Comparison of ENCODE assay signal across 8 mouse cellular contexts in the genomic region with DNA sequence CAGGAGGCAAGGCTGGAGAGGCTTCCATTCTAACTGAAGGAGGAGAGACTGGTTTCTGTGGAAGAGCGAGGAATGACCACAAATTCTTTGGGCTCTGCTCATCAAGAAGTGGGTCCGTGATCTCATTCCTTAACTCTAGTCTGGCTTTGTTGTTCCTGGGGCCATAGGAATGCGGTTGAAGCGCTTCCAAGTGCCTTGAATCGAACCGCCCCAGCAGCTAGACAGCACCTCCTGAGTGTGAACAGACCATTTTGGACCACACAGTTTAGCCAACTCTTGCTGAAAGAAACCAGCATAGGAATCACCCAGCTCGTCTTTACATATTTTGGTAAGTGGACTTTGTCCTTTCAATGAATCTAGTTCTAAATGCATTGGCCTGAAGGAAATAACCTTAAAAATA. TPM values are rescaled to one million over a fixed set of nuclear protein-coding genes. Genes with fewer than 3 reads are reported as not detected.
DNase-seq lines count a peak whose midpoint lies in the region; ATAC-seq and TF ChIP-seq lines count a peak whose summit lies in the region.

Gene Lipt1 (plus strand): TSS at position 35 of the 400 bp plus-strand sequence.

- peak; percentile 56 for ATAC-seq in forebrain, embryonic 15.5 days (replicated peaks)
- ATAC-seq in midbrain, embryonic 12.5 days (ENCODE audit: low FRiP score, low read depth): peak; percentile 66

- peaks cover 5% of the 10 kb centered on the region for H3K4me1 ChIP-seq in liver, adult 2 months (ENCODE audit: control insufficient read depth, insufficient read depth, low read length)
- peaks cover 13% of the 10 kb centered on the region for H3K4me1 ChIP-seq in forebrain, embryonic 15.5 days
- peaks cover 11% of the 10 kb centered on the region for H3K4me1 ChIP-seq in limb, embryonic 10.5 days
- peaks cover 9% of the 10 kb centered on the region; the same call in 1 of the 2 replicates for H3K4me1 ChIP-seq in midbrain, embryonic 12.5 days

- no peaks in the 10 kb centered on the region for H3K27me3 ChIP-seq in liver, adult 2 months (ENCODE audit: control insufficient read depth, insufficient read depth, low read length)
- H3K27me3 ChIP-seq in forebrain, embryonic 15.5 days: peaks cover 13% of the 10 kb centered on the region; the same call in 1 of the 2 replicates
- H3K27me3 ChIP-seq in limb, embryonic 10.5 days (ENCODE audit: low read depth, poor library complexity, severe bottlenecking): no peaks in the 10 kb centered on the region
- H3K27me3 ChIP-seq in midbrain, embryonic 12.5 days: peaks cover 14% of the 10 kb centered on the region

- no peak for TF ChIP-seq CTCF in liver, adult 2 months (IDR thresholded peaks at IDR 0.05; ENCODE audit: low read depth, low read length)

- H3K27ac ChIP-seq in liver, adult 2 months (replicated peaks; ENCODE audit: insufficient read depth, low read depth, low read length): peak within 1 kb of the TSS; percentile 73
- H3K27ac ChIP-seq in forebrain, embryonic 15.5 days (replicated peaks): peak within 1 kb of the TSS; percentile 71
- H3K27ac ChIP-seq in limb, embryonic 10.5 days: peak within 1 kb of the TSS; percentile 77
- peak within 1 kb of the TSS; percentile 65 for H3K27ac ChIP-seq in midbrain, embryonic 12.5 days (replicated peaks)

- H3K9ac ChIP-seq in liver, adult 2 months (ENCODE audit: low read depth, low read length): peak within 1 kb of the TSS; percentile 69
- peak within 1 kb of the TSS; percentile 42 for H3K9ac ChIP-seq in forebrain, embryonic 15.5 days (replicated peaks)
- H3K9ac ChIP-seq in midbrain, embryonic 12.5 days (replicated peaks): peak within 1 kb of the TSS; percentile 47

- TF ChIP-seq POLR2A in liver, adult 2 months (IDR thresholded peaks at IDR 0.05; ENCODE audit: extremely low read depth, insufficient read depth, low read length): no peak

- WGBS in liver, adult 2 months: 17% methylated on average over 7 of the region's 7 CpGs
- WGBS in forebrain, embryonic 15.5 days: 6% methylated on average over 7 of the region's 7 CpGs
- WGBS in limb, embryonic 10.5 days: 11% methylated on average over 7 of the region's 7 CpGs
- WGBS in midbrain, embryonic 12.5 days: 10% methylated on average over 7 of the region's 7 CpGs

- no peaks in the 10 kb centered on the region for H3K79me2 ChIP-seq in liver, adult 2 months (ENCODE audit: control insufficient read depth, insufficient read depth, low read length)

- peak within 1 kb of the TSS; percentile 69 for H3K4me2 ChIP-seq in forebrain, embryonic 15.5 days (replicated peaks)
- peak within 1 kb of the TSS; percentile 71 for H3K4me2 ChIP-seq in midbrain, embryonic 12.5 days (replicated peaks)

- no peak for DNase-seq in liver, adult 2 months (ENCODE audit: extremely low read depth, low read depth, low spot score)
- no peak for DNase-seq in liver
- DNase-seq in adrenal gland, postnatal 14 days: no peak
- peak; percentile 37 for DNase-seq in limb, embryonic 10.5 days (ENCODE audit: low spot score)
- DNase-seq in gastrocnemius, postnatal 4 days (ENCODE audit: low spot score in 2 of 2): no peak
- no peak for DNase-seq in cerebellum, postnatal 4 days (ENCODE audit: low spot score in 2 of 2)

- H3K36me3 ChIP-seq in liver, adult 2 months (ENCODE audit: control insufficient read depth, insufficient read depth, low read length): peaks cover 16% of the 10 kb centered on the region; the same call in 1 of the 2 replicates
- H3K36me3 ChIP-seq in forebrain, embryonic 15.5 days: peaks cover 12% of the 10 kb centered on the region
- peaks cover 25% of the 10 kb centered on the region for H3K36me3 ChIP-seq in limb, embryonic 10.5 days
- peaks cover 21% of the 10 kb centered on the region for H3K36me3 ChIP-seq in midbrain, embryonic 12.5 days

- H3K4me3 ChIP-seq in liver, adult 2 months (ENCODE audit: insufficient read depth, low read depth, low read length): peak within 1 kb of the TSS; percentile 59
- peak within 1 kb of the TSS; percentile 48 for H3K4me3 ChIP-seq in forebrain, embryonic 15.5 days
- H3K4me3 ChIP-seq in limb, embryonic 10.5 days: peak within 1 kb of the TSS; percentile 63
- H3K4me3 ChIP-seq in midbrain, embryonic 12.5 days: peak within 1 kb of the TSS; percentile 60

- no peaks in the 10 kb centered on the region for H3K9me3 ChIP-seq in forebrain, embryonic 15.5 days
- no peaks in the 10 kb centered on the region; the same call in 1 of the 2 replicates for H3K9me3 ChIP-seq in limb, embryonic 10.5 days (replicated peaks)
- H3K9me3 ChIP-seq in midbrain, embryonic 12.5 days: no peaks in the 10 kb centered on the region

RNA-seq across cellular contexts. Expression of gene Lipt1, which starts in this region (rescaled TPM):
- total RNA-seq in liver, adult 2 months (2014; rRNA removed): 10.2 and 10.3 TPM in 2 replicates
- 2.2 and 3.1 TPM in 2 replicates for polyA plus RNA-seq in liver, adult 2 months (2012; rRNA removed)
- 18.4 and 19.3 TPM in 2 replicates for total RNA-seq in adrenal gland, postnatal 14 days (2021)
- polyA plus RNA-seq in forebrain, embryonic 15.5 days (2015; fragmentation: Nextera tagmentation; extraction: Ambion mirVana): 6.3 and 8.1 TPM in 2 replicates
- 6.2 and 8.1 TPM in 2 replicates for polyA plus RNA-seq in limb, embryonic 10.5 days (2016; fragmentation: Nextera tagmentation; extraction: Ambion mirVana)
- 7.4 and 7.7 TPM in 2 replicates for polyA plus RNA-seq in midbrain, embryonic 12.5 days (2016; fragmentation: Nextera tagmentation; extraction: Ambion mirVana)
- 1 to 10 TPM; 6.8 to 7.4 TPM for total RNA-seq in gastrocnemius, postnatal 4 days (2021)
